Comparison of ENCODE assay signal across 8 mouse cellular contexts in the genomic region with DNA sequence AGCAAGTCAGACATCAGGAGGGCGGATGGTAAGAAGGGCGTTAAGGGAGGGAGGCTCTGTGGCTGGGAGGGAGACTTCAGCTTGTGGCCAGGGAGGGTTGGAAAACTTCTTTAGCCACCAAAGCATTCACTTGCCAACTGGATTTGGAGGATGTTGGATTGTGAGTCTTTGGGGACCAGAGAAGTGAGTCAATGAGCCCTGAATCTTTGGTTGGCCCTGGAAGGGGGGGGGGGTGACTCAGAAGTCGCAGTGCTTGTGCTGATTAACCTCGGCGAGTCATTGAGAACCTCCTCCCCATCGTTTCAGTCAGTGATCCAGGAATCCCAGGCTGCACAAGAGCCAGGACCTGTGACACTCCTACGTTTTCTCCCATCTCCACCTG. TPM values are rescaled to one million over a fixed set of nuclear protein-coding genes. Genes with fewer than 3 reads are reported as not detected.
DNase-seq lines count a peak whose midpoint lies in the region; ATAC-seq and TF ChIP-seq lines count a peak whose summit lies in the region.

No protein-coding gene starts in this region.

- H3K27ac ChIP-seq in left cerebral cortex, adult 2 months = peak overlapping the region; percentile 88; the same call in 1 of the 2 replicates
- H3K27ac ChIP-seq in brown adipose tissue, adult 24 weeks (replicated peaks; ENCODE audit: low read depth, low read length) = no peak overlapping the region
- H3K27ac ChIP-seq in heart, postnatal 0 days (ENCODE audit: low read depth) = no peak overlapping the region
- no peak overlapping the region for H3K27ac ChIP-seq in midbrain, embryonic 11.5 days (ENCODE audit: low read depth, low read length)

- TF ChIP-seq CTCF in left cerebral cortex, adult 2 months (IDR thresholded peaks at IDR 0.05) = no peak
- no peak for TF ChIP-seq CTCF in heart, postnatal 0 days (IDR thresholded peaks at IDR 0.05; ENCODE audit: low read depth)

- H3K9me3 ChIP-seq in heart, postnatal 0 days (replicated peaks; ENCODE audit: control insufficient read depth, low read length) = no peaks in the 10 kb centered on the region
- no peaks in the 10 kb centered on the region for H3K9me3 ChIP-seq in midbrain, embryonic 11.5 days (ENCODE audit: control insufficient read depth, low read length)

- H3K9ac ChIP-seq in heart, postnatal 0 days (replicated peaks; ENCODE audit: low read depth, low read length) = no peak overlapping the region
- H3K9ac ChIP-seq in midbrain, embryonic 11.5 days (ENCODE audit: low read length) = peak overlapping the region; percentile 73

- peak overlapping the region; percentile 95 for H3K4me2 ChIP-seq in heart, postnatal 0 days (ENCODE audit: low read depth, low read length)
- peak overlapping the region; percentile 66 for H3K4me2 ChIP-seq in midbrain, embryonic 11.5 days

- intact Hi-C loops in left cerebral cortex, adult 2 months (cut with DNase I) = loop anchor here (1.0 to 5.0 kb wide), 8 partner anchors 57 to 735 kb away; no protein-coding TSS in a partner anchor

- no peak for DNase-seq in left cerebral cortex, adult 2 months (ENCODE audit: extremely low spot score in 1 of 2, low spot score in 2 of 2)
- DNase-seq in left cerebral cortex, adult 8-10 months (ENCODE audit: low spot score in 2 of 2) = no peak
- DNase-seq in heart, postnatal 0 days (ENCODE audit: low spot score) = no peak
- no peak for DNase-seq in midbrain, embryonic 11.5 days (ENCODE audit: low spot score, missing footprints)
- DNase-seq in spleen, postnatal 10 days (ENCODE audit: low spot score in 2 of 2) = no peak
- DNase-seq in right cerebral cortex, adult 18-20 months = no peak
- no peak for DNase-seq in spleen, adult 18-20 months

- ATAC-seq in heart, postnatal 0 days (ENCODE audit: insufficient read depth, low read depth) = no peak
- ATAC-seq in midbrain, embryonic 11.5 days (ENCODE audit: low FRiP score) = 0 out of 2 replicates have a peak, but pooled peaks have one; percentile 3

- H3K36me3 ChIP-seq in heart, postnatal 0 days (replicated peaks; ENCODE audit: control insufficient read depth, insufficient read depth, low read length) = no peaks in the 10 kb centered on the region
- no peaks in the 10 kb centered on the region for H3K36me3 ChIP-seq in midbrain, embryonic 11.5 days (ENCODE audit: control insufficient read depth, insufficient read depth, low read length)

- H3K4me1 ChIP-seq in brown adipose tissue, adult 24 weeks (ENCODE audit: control insufficient read depth, insufficient read depth, insufficient read length, low read length) = no peaks in the 10 kb centered on the region
- no peaks in the 10 kb centered on the region for H3K4me1 ChIP-seq in heart, postnatal 0 days (ENCODE audit: control insufficient read depth, insufficient read depth)
- peaks cover 17% of the 10 kb centered on the region for H3K4me1 ChIP-seq in midbrain, embryonic 11.5 days (ENCODE audit: control insufficient read depth, insufficient read depth, low read length)

- peak overlapping the region; percentile 91 for H3K4me3 ChIP-seq in left cerebral cortex, adult 2 months
- peak overlapping the region; percentile 80 for H3K4me3 ChIP-seq in brown adipose tissue, adult 24 weeks (ENCODE audit: insufficient read depth, low read depth, low read length)
- peak overlapping the region; percentile 90 for H3K4me3 ChIP-seq in heart, postnatal 0 days (ENCODE audit: low read depth, low read length)
- peak overlapping the region; percentile 79 for H3K4me3 ChIP-seq in midbrain, embryonic 11.5 days (ENCODE audit: low read depth, low read length)

- no peak for TF ChIP-seq EP300 in heart, postnatal 0 days (IDR thresholded peaks at IDR 0.05; ENCODE audit: low read depth)

- 5% methylated on average over 7 of the region's 7 CpGs for WGBS in heart, postnatal 0 days
- WGBS in midbrain, embryonic 11.5 days = 3% methylated on average over 7 of the region's 7 CpGs

- H3K27me3 ChIP-seq in heart, postnatal 0 days (ENCODE audit: control insufficient read depth, insufficient read depth, low read length) = peaks cover 15% of the 10 kb centered on the region
- 0 out of 2 replicates have a peak, but pooled peaks cover 7% of the 10 kb centered on the region for H3K27me3 ChIP-seq in midbrain, embryonic 11.5 days (ENCODE audit: control insufficient read depth, insufficient read depth, low read length)

RNA-seq across cellular contexts. Expression of gene Xylt1, which starts 0.8 kb away (rescaled TPM):
- 10 to 100 TPM; 51.7 to 60.5 TPM for total RNA-seq in left cerebral cortex, adult 2 months (2021)
- total RNA-seq in left cerebral cortex, adult 8-10 months (2022) = 10 to 100 TPM; 46.8 to 52.9 (median 48.7) TPM
- polyA plus RNA-seq in brown adipose tissue, adult 24 weeks (2012; ENCODE audit: insufficient read depth, insufficient read length, missing spikeins) = 0.58 and 0.91 TPM in 2 replicates
- total RNA-seq in heart, postnatal 0 days (2014; rRNA removed; ENCODE audit: low replicate concordance) = 1.7 and 8.9 TPM in 2 replicates
- 0.36 and 0.40 TPM in 2 replicates for polyA plus RNA-seq in heart, postnatal 0 days (2015; fragmentation: Nextera tagmentation; extraction: Ambion mirVana)
- polyA plus RNA-seq in midbrain, embryonic 11.5 days (2014; fragmentation: Nextera tagmentation; extraction: Ambion mirVana) = 0.83 and 1.1 TPM in 2 replicates
